Mouse (Mus musculus) cortical plate, adult 2 months (tissue): ENCODE results near the gene Rps16.

Experiments used
- CTCF ChIP-seq: fragments of 200-500 bp; IDR thresholded peaks from 2 replicates; pipeline ENCODE4 v1.5.1; 2011; ENCODE audit warnings: mild to moderate bottlenecking, control low read depth, low read length; ENCODE audit not compliant: insufficient read depth; ENCODE audit errors: extremely low read depth
- POLR2A ChIP-seq: fragments of 200-500 bp; IDR thresholded peaks from 2 replicates; pipeline ENCODE4 v1.6.1; 2011; ENCODE audit warnings: mild to moderate bottlenecking, low read length, control low read depth; ENCODE audit not compliant: insufficient read depth; ENCODE audit errors: extremely low read depth

GRCm38 (mm10) chr7:28338108-28338998 is 12.1 kb upstream of the Rps16 start, which contains the start of gene Supt5:
- peak; percentile 83 for TF ChIP-seq POLR2A
- no peak for TF ChIP-seq CTCF
